Mouse (Mus musculus) limb, embryonic 14.5 days (tissue): ENCODE measurements around the gene Fbxl8. TPM values are rescaled to one million over a fixed set of nuclear protein-coding genes. Genes with fewer than 3 reads are reported as not detected.

ENCODE experiments used
- ATAC-seq: fragments of 200-750 bp; cut with Nextera tagmentation; 2 replicates; pipeline ENCODE4 v1.8.0; 2017; ENCODE audit warnings: low read depth, moderate number of reproducible peaks, moderate TSS enrichment; ENCODE audit not compliant: low FRiP score
- DNase-seq: peaks from one replicate; pipeline ENCODE4 v3.0.0-alpha.2; 2015; ENCODE audit warnings: low spot score
- H3K27ac ChIP-seq: fragments of 300-500 bp; sonication (generic); replicated peaks from 2 replicates; pipeline ENCODE4 v1.5.1; 2014; ENCODE audit warnings: low read depth, mild to moderate bottlenecking, low read length, moderate library complexity, mixed read lengths
- H3K27me3 ChIP-seq: fragments of 300-500 bp; sonication (generic); 2 replicates; pipeline ENCODE4 v1.6.1; 2014; ENCODE audit warnings: low read length, mixed read lengths; ENCODE audit not compliant: control insufficient read depth, insufficient read depth
- H3K36me3 ChIP-seq: fragments of 300-500 bp; sonication (generic); 2 replicates; pipeline ENCODE4 v1.6.1; 2014; ENCODE audit warnings: mild to moderate bottlenecking, low read length, moderate library complexity, mixed read lengths; ENCODE audit not compliant: control insufficient read depth, insufficient read depth
- H3K4me1 ChIP-seq: fragments of 300-500 bp; sonication (generic); 2 replicates; pipeline ENCODE4 v1.6.1; 2014; ENCODE audit warnings: antibody characterized with exemption, low read length, mixed read lengths; ENCODE audit not compliant: control insufficient read depth, insufficient read depth
- H3K4me2 ChIP-seq: fragments of 300-500 bp; sonication (generic); replicated peaks from 2 replicates; pipeline ENCODE4 v1.6.1; 2014; ENCODE audit warnings: low read depth, mild to moderate bottlenecking, low read length, moderate library complexity; ENCODE audit not compliant: severe bottlenecking
- H3K4me3 ChIP-seq: fragments of 300-500 bp; sonication (generic); replicated peaks from 2 replicates; pipeline ENCODE4 v1.5.1; 2014; ENCODE audit warnings: low read length
- H3K9ac ChIP-seq: fragments of 300-500 bp; sonication (generic); 2 replicates; pipeline ENCODE4 v1.6.1; 2014; ENCODE audit warnings: mild to moderate bottlenecking, low read depth, low read length, moderate library complexity; ENCODE audit not compliant: severe bottlenecking
- H3K9me3 ChIP-seq: fragments of 300-500 bp; sonication (generic); 2 replicates; pipeline ENCODE4 v1.6.1; 2016; ENCODE audit warnings: low read length; ENCODE audit not compliant: control insufficient read depth
- POLR2A ChIP-seq: fragments of 200-500 bp; IDR thresholded peaks from 2 replicates; pipeline ENCODE4 v1.8.0; 2012; ENCODE audit warnings: inconsistent platforms, mild to moderate bottlenecking, moderate library complexity, borderline replicate concordance; ENCODE audit not compliant: insufficient read depth, insufficient read length; ENCODE audit errors: extremely low read depth
- WGBS: fragments of 180-500 bp; shearing (Covaris S2); extraction: QIAGEN DNeasy Blood & Tissue Kit; methylation state at CpG from one replicate; pipeline ENCODE4 v1.1.7; 2014; 5-methylcytosine and 5-hydroxymethylcytosine counted together
- polyA plus RNA-seq, 2 experiments: library from polyadenylated mRNA; depleted of rRNA in 1 of 2; stranded (reverse) in 1 of 2; unstranded in 1 of 2; fragments of >200 nt; fragmentation: Nextera tagmentation in 1 of 2; extraction: Ambion mirVana in 1 of 2; gene quantifications; 2 replicates each; pipeline versions ENCODE4 v1.2.1 to v1.2.3; 2012 to 2014

The Fbxl8 gene
- polyA plus RNA-seq, 2 experiments, result 2.9 to 4.0 TPM

DNA sequence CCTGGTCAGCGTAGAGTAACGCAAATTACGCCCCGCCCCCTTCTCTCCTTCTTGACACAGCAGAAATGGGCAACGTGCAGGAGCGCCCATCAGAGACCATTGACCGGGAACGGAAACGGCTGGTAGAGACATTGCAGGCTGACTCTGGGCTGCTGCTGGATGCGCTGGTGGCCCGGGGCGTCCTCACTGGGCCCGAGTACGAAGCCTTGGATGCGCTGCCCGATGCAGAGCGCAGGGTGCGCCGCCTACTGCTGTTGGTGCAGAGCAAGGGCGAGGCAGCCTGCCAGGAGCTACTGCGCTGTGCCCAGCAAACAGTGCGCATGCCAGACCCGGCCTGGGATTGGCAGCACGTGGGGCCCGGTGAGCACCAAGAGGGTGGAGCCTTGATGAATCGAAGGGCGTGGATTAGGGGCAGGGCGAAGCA, 14.5 kb downstream of the Fbxl8 start:
- WGBS, result 2% methylated on average over 26 of the region's 28 CpGs
- H3K27ac ChIP-seq, result no peak overlapping the region
- H3K9me3 ChIP-seq, result no peaks in the 10 kb centered on the region
- peak overlapping the region; percentile 24 for H3K4me3 ChIP-seq
- no peak for TF ChIP-seq POLR2A
- H3K9ac ChIP-seq, result no peak overlapping the region
- ATAC-seq (no peak), DNase-seq (peak; percentile 50)
- H3K27me3 ChIP-seq, result peaks cover 47% of the 10 kb centered on the region
- H3K4me1 ChIP-seq, result peaks cover 11% of the 10 kb centered on the region; the same call in 1 of the 2 replicates
- H3K4me2 ChIP-seq, result peak overlapping the region; percentile 42
- peaks cover 9% of the 10 kb centered on the region for H3K36me3 ChIP-seq

DNA sequence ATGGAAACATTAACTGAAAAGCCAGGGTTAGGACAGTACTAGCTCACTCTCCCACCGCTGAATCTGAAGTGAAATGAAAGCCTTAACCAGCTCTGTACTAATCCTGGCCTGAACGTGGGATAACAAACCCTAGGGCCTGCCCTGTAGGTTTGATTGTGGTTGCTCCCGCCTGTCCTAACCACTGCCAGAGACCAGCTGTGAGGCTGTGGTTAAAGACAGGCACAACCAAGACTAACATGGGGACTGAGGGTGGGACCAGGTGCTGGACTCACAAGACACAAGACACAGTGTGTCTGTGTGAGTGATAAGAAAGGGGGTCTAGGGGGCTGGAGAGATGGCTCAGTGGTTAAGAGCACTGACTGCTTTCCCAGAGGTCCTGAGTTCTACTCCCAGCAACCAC, 16.1 kb downstream of the Fbxl8 start:
- peaks cover 15% of the 10 kb centered on the region for H3K36me3 ChIP-seq
- ATAC-seq, result no peak
- TF ChIP-seq POLR2A, result no peak
- H3K27me3 ChIP-seq, result peaks cover 31% of the 10 kb centered on the region
- no peak for DNase-seq
- no peak overlapping the region for H3K27ac ChIP-seq
- no peak overlapping the region for H3K4me3 ChIP-seq
- no peak overlapping the region for H3K9ac ChIP-seq
- no peak overlapping the region for H3K4me2 ChIP-seq
- peaks cover 11% of the 10 kb centered on the region; the same call in 1 of the 2 replicates for H3K4me1 ChIP-seq
- WGBS, result 73% methylated on average over 3 of the region's 3 CpGs
- H3K9me3 ChIP-seq, result no peaks in the 10 kb centered on the region

DNA sequence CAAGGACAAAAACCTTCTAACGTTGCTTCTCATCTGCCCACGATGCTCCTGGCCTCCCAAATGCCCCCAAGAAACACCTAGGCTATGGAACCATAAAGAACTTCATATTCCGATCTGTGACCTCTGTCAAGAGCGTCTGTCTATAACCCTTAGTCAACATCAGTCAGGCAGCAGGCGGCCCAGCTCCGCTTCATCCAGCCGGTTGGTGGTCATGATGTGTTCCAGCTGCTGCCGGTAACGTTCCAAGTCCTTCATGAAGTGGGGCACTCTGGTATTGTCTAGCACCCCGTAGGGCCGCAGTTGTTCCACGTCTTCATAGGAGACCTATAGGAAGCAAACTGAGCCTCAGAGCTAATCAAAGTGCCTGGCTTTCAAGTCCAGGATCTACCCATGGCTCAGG, 17.4 kb downstream of the Fbxl8 start:
- no peak for DNase-seq
- Histone ChIP-seq H3K4me2 (no peak overlapping the region), H3K9me3 (no peaks in the 10 kb centered on the region), H3K9ac (no peak overlapping the region), H3K4me1 (peaks cover 7% of the 10 kb centered on the region; the same call in 1 of the 2 replicates), H3K4me3 (no peak overlapping the region), H3K27me3 (peaks cover 29% of the 10 kb centered on the region), H3K36me3 (peaks cover 15% of the 10 kb centered on the region), H3K27ac (no peak overlapping the region)
- TF ChIP-seq POLR2A, result no peak
- WGBS, result 80% methylated on average over 12 of the region's 12 CpGs
- ATAC-seq, result no peak

DNA sequence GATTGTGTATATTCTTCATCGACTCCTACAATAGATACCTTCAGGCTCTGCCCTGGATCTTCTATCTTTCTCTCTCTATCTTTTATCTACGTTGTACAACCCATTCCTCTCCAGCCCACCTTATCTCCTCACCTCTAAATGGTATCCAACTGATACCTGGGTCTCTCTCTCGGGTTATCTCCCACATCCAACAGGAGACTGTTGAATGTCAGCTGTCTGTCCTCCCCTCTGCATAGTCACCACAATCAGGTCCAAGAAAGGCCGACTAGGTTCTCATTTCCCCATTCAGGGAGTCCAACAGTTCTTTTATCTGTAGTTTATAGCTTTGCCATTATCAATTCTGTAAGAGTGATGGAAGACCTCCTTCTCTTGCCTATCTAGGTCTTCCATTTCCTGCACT, 17.8 kb downstream of the Fbxl8 start:
- Histone ChIP-seq H3K27me3 (peaks cover 29% of the 10 kb centered on the region), H3K27ac (no peak overlapping the region)

DNA sequence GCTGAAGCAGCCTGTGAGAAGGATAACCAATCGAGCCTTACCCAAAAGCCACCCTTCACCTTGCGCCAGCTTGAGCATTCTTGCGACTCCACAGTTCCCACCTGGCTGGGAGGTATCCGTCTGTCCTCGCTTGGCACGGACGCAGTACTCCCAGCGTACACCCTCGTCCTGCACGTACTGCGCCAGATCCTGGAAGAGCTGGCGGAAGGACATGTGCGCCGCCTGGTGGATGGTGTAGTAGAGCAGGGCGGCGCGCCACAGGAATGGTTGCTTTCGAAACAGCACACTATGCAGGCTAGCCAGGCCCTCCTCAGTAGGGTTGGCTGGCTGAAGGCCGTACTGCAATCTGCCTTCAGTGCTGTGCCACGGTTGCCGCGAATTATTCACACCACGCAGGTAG, 18.6 kb downstream of the Fbxl8 start:
- no peak for DNase-seq
- Histone ChIP-seq H3K4me1 (peaks cover 7% of the 10 kb centered on the region; the same call in 1 of the 2 replicates), H3K9ac (no peak overlapping the region), H3K4me2 (no peak overlapping the region), H3K9me3 (no peaks in the 10 kb centered on the region), H3K36me3 (peaks cover 15% of the 10 kb centered on the region), H3K4me3 (no peak overlapping the region), H3K27me3 (peaks cover 20% of the 10 kb centered on the region), H3K27ac (no peak overlapping the region)
- 23% methylated on average over 23 of the region's 23 CpGs for WGBS
- ATAC-seq, result peak; percentile 24; the same call in 1 of the 2 replicates
- no peak for TF ChIP-seq POLR2A

More for the DNA sequence above, 17.8 kb downstream of the Fbxl8 start:
- Histone ChIP-seq H3K4me2 (no peak overlapping the region), H3K9me3 (no peaks in the 10 kb centered on the region), H3K4me3 (no peak overlapping the region), H3K9ac (no peak overlapping the region), H3K4me1 (peaks cover 7% of the 10 kb centered on the region; the same call in 1 of the 2 replicates), H3K36me3 (peaks cover 15% of the 10 kb centered on the region)
- WGBS, result 90% methylated on average over 4 of the region's 4 CpGs
- no peak for ATAC-seq
- no peak for TF ChIP-seq POLR2A
- no peak for DNase-seq

DNA sequence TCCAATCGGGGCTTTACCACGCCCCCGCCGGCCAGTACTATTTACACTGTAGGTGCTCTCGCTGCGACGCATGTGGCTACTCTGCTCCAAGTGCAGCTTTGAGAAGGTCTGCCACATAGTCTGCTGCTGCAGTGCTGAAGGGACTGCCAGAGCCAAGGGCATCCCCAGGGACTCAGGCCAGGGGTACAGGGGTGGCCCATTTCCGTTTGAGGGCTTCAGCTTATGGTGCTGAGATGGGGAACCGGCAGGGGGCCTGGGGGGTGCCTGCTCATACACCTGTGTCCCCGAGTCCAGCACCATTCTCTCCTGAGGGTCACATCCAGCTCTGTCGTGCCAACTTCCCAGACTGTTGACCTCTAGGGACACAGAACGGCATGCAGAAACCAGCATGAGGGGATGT, 21.1 kb downstream of the Fbxl8 start:
- TF ChIP-seq POLR2A, result no peak
- DNase-seq (no peak), ATAC-seq (no peak)
- no peak overlapping the region for H3K27ac ChIP-seq
- H3K9me3 ChIP-seq, result no peaks in the 10 kb centered on the region
- H3K4me1 ChIP-seq, result peaks cover 15% of the 10 kb centered on the region
- H3K4me2 ChIP-seq, result no peak overlapping the region
- H3K27me3 ChIP-seq, result peaks cover 8% of the 10 kb centered on the region
- no peak overlapping the region for H3K9ac ChIP-seq
- H3K4me3 ChIP-seq, result no peak overlapping the region
- peaks cover 15% of the 10 kb centered on the region for H3K36me3 ChIP-seq
- WGBS, result 42% methylated on average over 12 of the region's 12 CpGs
